Mouse (Mus musculus) cerebellum, adult 9-11 months (tissue): ENCODE data around the gene Olfr847.

Experiments
- DNase-seq: peaks from one replicate; pipeline ENCODE4 v3.0.0; 2022

Gene Olfr847

DNA sequence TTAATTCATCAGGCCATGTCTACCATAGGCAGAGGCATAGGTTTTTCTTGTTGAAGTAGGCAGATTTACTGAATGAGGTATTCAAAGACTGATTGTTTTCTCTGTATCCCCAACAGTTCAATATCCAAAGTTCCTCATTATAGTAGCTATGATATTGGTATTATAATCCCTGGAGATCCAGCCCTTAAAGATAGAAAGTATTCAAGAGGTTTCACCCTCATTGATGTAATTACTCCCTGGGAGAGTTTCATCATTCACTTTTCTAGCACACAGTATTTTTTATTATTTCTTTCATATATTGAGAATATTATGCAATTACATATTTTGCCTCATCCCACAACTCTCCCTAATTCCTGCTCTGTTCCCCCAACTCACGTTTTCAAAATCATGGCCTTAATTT is at the start of gene Olfr847:
Olfr847 (minus strand) TSS at position 101 of the 400 bp plus-strand sequence.
- no peak for DNase-seq

DNA sequence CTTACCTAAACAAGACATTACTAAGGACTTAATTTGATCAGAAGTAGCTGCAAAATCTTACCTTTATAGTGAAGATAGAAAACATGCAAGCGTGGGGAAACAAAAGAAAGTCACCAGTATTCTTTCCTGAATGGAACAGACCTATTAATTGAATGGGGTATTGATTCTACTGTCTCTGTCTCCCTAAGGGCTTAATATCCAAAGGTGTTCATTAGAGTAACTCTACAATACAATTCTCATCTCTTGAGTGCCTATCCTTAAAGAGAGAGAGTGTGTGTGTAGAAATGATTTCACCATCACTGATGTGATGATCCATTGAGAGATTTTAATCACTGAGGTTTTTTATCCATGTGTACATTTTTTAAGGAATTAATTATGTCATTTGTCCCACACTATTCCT is 14.6 kb downstream of the Olfr847 start, which contains the start of gene Olfr846:
Olfr846 (minus strand) TSS at position 101 of the 400 bp plus-strand sequence.
- no peak for DNase-seq

DNA sequence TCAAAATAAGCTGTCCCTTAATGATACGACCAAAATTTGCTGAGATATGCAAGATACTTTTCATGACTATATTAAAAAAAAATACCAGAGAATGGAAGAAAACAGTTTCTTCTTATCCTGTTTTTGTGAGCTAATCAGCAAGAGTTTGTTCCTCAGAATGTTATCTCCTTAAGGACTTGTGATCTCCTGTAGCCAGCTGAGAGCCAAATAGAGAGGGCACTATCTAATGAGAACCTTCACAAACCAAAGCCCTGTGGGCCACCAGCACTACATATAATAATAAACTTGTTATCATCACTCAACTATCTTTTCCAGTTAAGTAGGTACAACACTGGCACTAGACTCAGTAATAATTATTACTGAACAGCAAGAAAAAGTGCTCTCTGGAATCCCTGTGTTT is 42.3 kb downstream of the Olfr847 start, which contains the start of gene Olfr845:
Olfr845 (plus strand) TSS at position 301 of the 400 bp plus-strand sequence.
- no peak for DNase-seq
